Mouse (Mus musculus) naive thymus-derived CD4-positive, alpha-beta T cell, adult 2 months (primary cell): ENCODE results near the gene Bcorl1.

ENCODE experiments used
- DNase-seq: peaks from one replicate; pipeline ENCODE4 v3.0.0-alpha.2; 2011; ENCODE audit warnings: low read depth

Bcorl1 gene

GRCm38 (mm10) chrX:48444677-48445076 lies 103.5 kb downstream of the Bcorl1 start:
- no peak for DNase-seq

- no peak for DNase-seq
Measured at GRCm38 (mm10) chrX:48449646-48450045, 108.5 kb downstream of the Bcorl1 start.

GRCm38 (mm10) chrX:48452231-48452890 lies 111.2 kb downstream of the Bcorl1 start:
- no peak for DNase-seq

DNA sequence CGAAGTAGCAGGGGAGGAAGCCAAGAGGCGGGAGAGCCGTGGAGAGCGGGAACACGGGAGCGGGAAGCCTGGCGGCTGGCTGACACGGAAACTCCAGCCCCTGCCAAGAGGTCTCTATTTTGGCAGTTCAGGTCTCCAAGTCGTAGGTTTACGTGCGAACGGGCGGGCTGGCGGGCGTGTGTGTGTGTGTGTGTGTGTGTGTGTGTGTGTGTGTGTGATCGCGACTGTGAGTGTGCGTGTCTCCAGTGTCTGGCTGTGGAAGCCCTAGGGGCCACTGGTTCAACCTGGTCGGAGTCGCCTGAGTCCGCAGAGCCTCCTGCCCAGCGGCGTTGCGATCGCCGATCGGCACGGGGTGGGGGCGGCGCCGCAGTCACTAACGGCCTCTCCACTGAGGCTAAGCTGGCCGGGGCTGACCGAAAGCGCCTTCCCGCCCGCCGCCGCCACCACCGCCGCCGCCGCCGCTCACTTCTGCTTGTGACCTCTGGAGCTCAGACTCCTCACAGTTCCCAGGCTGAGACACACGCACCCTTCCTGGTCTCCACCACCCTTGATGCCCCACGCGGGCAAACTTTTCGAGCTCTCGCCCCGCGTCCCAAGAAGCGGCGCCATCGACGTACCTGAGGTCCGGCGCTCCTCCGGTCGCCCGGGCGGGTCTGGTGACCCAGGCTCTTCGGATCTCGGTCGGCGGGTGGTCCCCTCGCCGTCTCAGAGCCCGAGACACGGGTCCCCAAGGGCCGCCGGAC lies 111.9 kb downstream of the Bcorl1 start:
- peak; percentile 38 for DNase-seq

GRCm38 (mm10) chrX:48453736-48454494 lies 112.8 kb downstream of the Bcorl1 start:
- DNase-seq, result peak; percentile 87

DNA sequence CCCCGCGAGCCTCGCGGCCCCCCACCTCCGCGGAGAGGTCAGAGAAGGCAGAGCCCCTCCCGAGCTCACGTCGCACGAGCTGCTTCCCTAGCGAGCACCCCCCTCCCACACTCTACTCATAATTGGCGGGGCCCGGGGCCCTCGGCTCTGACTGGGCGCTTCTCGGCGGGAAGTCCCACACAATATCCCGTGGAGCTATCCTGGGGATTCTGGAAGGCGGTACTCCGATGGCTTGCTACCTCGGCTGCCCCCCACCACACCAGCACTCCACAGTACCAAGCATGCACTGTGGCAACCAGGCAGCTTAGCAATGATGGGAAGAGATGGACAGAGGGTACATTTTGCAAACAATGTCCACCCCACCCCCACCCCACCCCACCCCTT lies 113.3 kb downstream of the Bcorl1 start:
- DNase-seq, result no peak

DNA sequence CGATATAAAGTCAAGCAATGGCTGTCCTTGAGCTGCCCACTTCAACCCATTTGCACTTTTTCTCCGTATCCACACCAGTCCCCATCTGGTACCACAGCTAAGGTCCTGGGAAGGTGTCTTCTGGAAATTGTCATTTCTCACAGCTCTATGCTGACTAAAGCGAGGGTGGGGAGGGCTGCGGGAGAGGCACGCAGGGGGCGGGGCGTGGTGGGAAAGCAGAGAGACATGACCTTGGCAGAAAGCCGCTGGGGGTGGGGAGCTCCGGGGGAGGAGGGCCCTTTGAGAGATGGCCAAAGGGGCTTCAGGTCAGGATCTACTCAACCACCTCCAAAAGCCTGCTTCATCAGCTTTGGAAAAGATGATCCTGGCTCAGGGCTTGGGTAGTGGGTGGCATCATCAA lies 113.9 kb downstream of the Bcorl1 start:
- DNase-seq, result peak; percentile 48

DNA sequence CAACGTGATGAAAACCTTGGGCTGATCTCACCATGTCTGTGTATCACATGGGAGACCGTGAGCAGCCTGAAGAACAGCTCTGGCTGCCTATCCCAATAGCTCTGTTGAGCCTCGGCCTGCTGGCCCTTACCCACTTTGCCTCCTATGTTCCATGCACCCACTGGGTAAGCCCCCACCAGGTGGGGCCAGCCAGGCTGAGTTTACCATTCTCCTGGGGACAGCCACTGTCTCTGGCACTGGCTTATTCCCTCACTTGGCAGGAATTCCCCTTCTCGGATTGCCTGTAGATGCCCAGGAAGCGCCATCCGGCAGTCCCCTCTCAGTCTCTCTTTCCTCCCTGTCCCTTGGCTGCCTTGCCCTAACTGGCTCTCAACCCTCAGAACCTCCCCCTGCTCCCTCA lies 115.8 kb downstream of the Bcorl1 start:
- DNase-seq, result no peak
